In genomic region chr17:56124377-56125275, GRCm38 (mm10) we compare ENCODE assay signal across 8 mouse cellular contexts. TPM values are rescaled to one million over a fixed set of nuclear protein-coding genes. Genes with fewer than 3 reads are reported as not detected.
DNase-seq lines count a peak whose midpoint lies in the region; ATAC-seq and TF ChIP-seq lines count a peak whose summit lies in the region.

No protein-coding gene starts in this region.

- H3K36me3 ChIP-seq in heart, embryonic 10.5 days, result peaks cover 6% of the 10 kb centered on the region; the same call in 1 of the 2 replicates
- H3K36me3 ChIP-seq in kidney, postnatal 0 days (ENCODE audit: insufficient read depth, low read length), result no peaks in the 10 kb centered on the region
- no peaks in the 10 kb centered on the region for H3K36me3 ChIP-seq in stomach, postnatal 0 days (ENCODE audit: control insufficient read depth, insufficient read depth, low read length)

- peaks cover 12% of the 10 kb centered on the region for H3K9me3 ChIP-seq in heart, embryonic 10.5 days
- H3K9me3 ChIP-seq in kidney, postnatal 0 days (replicated peaks; ENCODE audit: low read length), result no peaks in the 10 kb centered on the region
- H3K9me3 ChIP-seq in stomach, postnatal 0 days (ENCODE audit: control insufficient read depth, low read length), result 0 out of 2 replicates have a peak, but pooled peaks cover 3% of the 10 kb centered on the region

- 0 out of 2 replicates have a peak, but pooled peaks have one; percentile 0 for ATAC-seq in kidney, postnatal 0 days (replicated peaks; ENCODE audit: low FRiP score, low read depth)
- peak; percentile 60 for ATAC-seq in megakaryocyte progenitor cell, adult 5-6 weeks (replicated peaks; ENCODE audit: poor library complexity)
- ATAC-seq in stomach, postnatal 0 days (ENCODE audit: low FRiP score, low TSS enrichment), result peak; percentile 35

- H3K9ac ChIP-seq in kidney, postnatal 0 days (ENCODE audit: low read depth, low read length), result peak overlapping the region; percentile 47
- H3K9ac ChIP-seq in stomach, postnatal 0 days (ENCODE audit: low read length), result peak overlapping the region; percentile 54

- no peak for TF ChIP-seq EP300 in stomach, postnatal 0 days (optimal IDR thresholded peaks at IDR 0.05)

- peak overlapping the region; percentile 58 for H3K4me3 ChIP-seq in heart, embryonic 10.5 days
- H3K4me3 ChIP-seq in kidney, postnatal 0 days (replicated peaks; ENCODE audit: low read depth, low read length), result peak overlapping the region; percentile 38
- H3K4me3 ChIP-seq in stomach, postnatal 0 days (ENCODE audit: low read depth, low read length), result peak overlapping the region; percentile 40

- H3K4me2 ChIP-seq in kidney, postnatal 0 days (ENCODE audit: low read length), result peak overlapping the region; percentile 80
- H3K4me2 ChIP-seq in stomach, postnatal 0 days (replicated peaks; ENCODE audit: low read depth), result peak overlapping the region; percentile 85

- H3K4me1 ChIP-seq in heart, embryonic 10.5 days, result peaks cover 22% of the 10 kb centered on the region
- peaks cover 15% of the 10 kb centered on the region for H3K4me1 ChIP-seq in kidney, postnatal 0 days (replicated peaks; ENCODE audit: insufficient read depth, low read length)
- H3K4me1 ChIP-seq in stomach, postnatal 0 days (replicated peaks; ENCODE audit: control insufficient read depth, insufficient read depth), result no peaks in the 10 kb centered on the region

- peaks cover 67% of the 10 kb centered on the region for H3K27me3 ChIP-seq in heart, embryonic 10.5 days (ENCODE audit: insufficient read depth, poor library complexity, severe bottlenecking)
- peaks cover 24% of the 10 kb centered on the region for H3K27me3 ChIP-seq in kidney, postnatal 0 days (ENCODE audit: insufficient read depth, low read length)
- peaks cover 4% of the 10 kb centered on the region; the same call in 1 of the 2 replicates for H3K27me3 ChIP-seq in stomach, postnatal 0 days (ENCODE audit: control insufficient read depth, insufficient read depth, low read length)

- H3K27ac ChIP-seq in heart, embryonic 10.5 days, result peak overlapping the region; percentile 62
- H3K27ac ChIP-seq in kidney, postnatal 0 days, result no peak overlapping the region
- no peak overlapping the region for H3K27ac ChIP-seq in stomach, postnatal 0 days (replicated peaks)

- 5% methylated on average over 49 of the region's 59 CpGs for WGBS in heart, embryonic 10.5 days
- 19% methylated on average over 54 of the region's 59 CpGs for WGBS in kidney, postnatal 0 days
- 17% methylated on average over 47 of the region's 59 CpGs for WGBS in stomach, postnatal 0 days

- TF ChIP-seq CTCF in kidney, postnatal 0 days (IDR thresholded peaks at IDR 0.05; ENCODE audit: low read depth), result peak; percentile 77
- TF ChIP-seq CTCF in stomach, postnatal 0 days (IDR thresholded peaks at IDR 0.05; ENCODE audit: low read depth), result peak; percentile 79

- peak; percentile 45 for DNase-seq in cerebellum, adult 11 months
- DNase-seq in cerebellum, adult 8-10 months, result no peak
- DNase-seq in CD4-positive helper T cell, adult 2 months (ENCODE audit: low read depth, low spot score), result peak; percentile 61
- peak; percentile 54 for DNase-seq in cerebellum, adult 9-11 months
- no peak for DNase-seq in heart, embryonic 10.5 days (ENCODE audit: low spot score)
- DNase-seq in kidney, postnatal 0 days (ENCODE audit: low spot score), result peak; percentile 51
- peak; percentile 82 for DNase-seq in stomach, postnatal 0 days (ENCODE audit: low spot score)

RNA-seq across cellular contexts. Expression of gene Lrg1, which starts 2.8 kb away (rescaled TPM):
- polyA plus RNA-seq in heart, embryonic 10.5 days (2016; fragmentation: Nextera tagmentation; extraction: Ambion mirVana), result not detected in 2 replicates
- 1.7 and 1.9 TPM in 2 replicates for polyA plus RNA-seq in kidney, postnatal 0 days (2015; fragmentation: Nextera tagmentation; extraction: Ambion mirVana)
- 1.6 and 3.6 TPM in 2 replicates for total RNA-seq in megakaryocyte progenitor cell, adult 5-6 weeks (2015)
- 1.4 and 4.7 TPM in 2 replicates for total RNA-seq in megakaryocyte progenitor cell, adult 5-6 weeks (2017)
- 1.2 and 1.9 TPM in 2 replicates for polyA plus RNA-seq in stomach, postnatal 0 days (2015; fragmentation: Nextera tagmentation; extraction: Ambion mirVana)

RNA-seq across cellular contexts. Expression of gene Plin5, which starts 7.2 kb away (rescaled TPM):
- 0.18 and 0.46 TPM in 2 replicates for polyA plus RNA-seq in heart, embryonic 10.5 days (2016; fragmentation: Nextera tagmentation; extraction: Ambion mirVana)
- polyA plus RNA-seq in kidney, postnatal 0 days (2015; fragmentation: Nextera tagmentation; extraction: Ambion mirVana), result 1.2 and 1.3 TPM in 2 replicates
- 0.17 TPM in 1 of 2 replicates, not detected in the other for total RNA-seq in megakaryocyte progenitor cell, adult 5-6 weeks (2015)
- total RNA-seq in megakaryocyte progenitor cell, adult 5-6 weeks (2017), result 0.14 TPM in 1 of 2 replicates, not detected in the other
- 0.48 and 0.65 TPM in 2 replicates for polyA plus RNA-seq in stomach, postnatal 0 days (2015; fragmentation: Nextera tagmentation; extraction: Ambion mirVana)

RNA-seq across cellular contexts. Expression of gene Plin4, which starts 15.0 kb away (rescaled TPM):
- polyA plus RNA-seq in heart, embryonic 10.5 days (2016; fragmentation: Nextera tagmentation; extraction: Ambion mirVana), result 0.05 and 0.08 TPM in 2 replicates
- 0.08 and 0.09 TPM in 2 replicates for polyA plus RNA-seq in kidney, postnatal 0 days (2015; fragmentation: Nextera tagmentation; extraction: Ambion mirVana)
- not detected in 2 replicates for total RNA-seq in megakaryocyte progenitor cell, adult 5-6 weeks (2015)
- total RNA-seq in megakaryocyte progenitor cell, adult 5-6 weeks (2017), result not detected in 2 replicates
- polyA plus RNA-seq in stomach, postnatal 0 days (2015; fragmentation: Nextera tagmentation; extraction: Ambion mirVana), result 0.95 and 1.4 TPM in 2 replicates

RNA-seq across cellular contexts. Expression of gene Sema6b, which starts 15.5 kb away (rescaled TPM):
- polyA plus RNA-seq in heart, embryonic 10.5 days (2016; fragmentation: Nextera tagmentation; extraction: Ambion mirVana), result 0.36 and 1.0 TPM in 2 replicates
- 0.87 and 1.2 TPM in 2 replicates for polyA plus RNA-seq in kidney, postnatal 0 days (2015; fragmentation: Nextera tagmentation; extraction: Ambion mirVana)
- 1.8 and 2.2 TPM in 2 replicates for total RNA-seq in megakaryocyte progenitor cell, adult 5-6 weeks (2015)
- total RNA-seq in megakaryocyte progenitor cell, adult 5-6 weeks (2017), result 3.2 and 4.9 TPM in 2 replicates
- 0.31 and 0.39 TPM in 2 replicates for polyA plus RNA-seq in stomach, postnatal 0 days (2015; fragmentation: Nextera tagmentation; extraction: Ambion mirVana)

RNA-seq across cellular contexts. Expression of gene Tnfaip8l1, which starts 37.7 kb away (rescaled TPM):
- 5.5 and 6.0 TPM in 2 replicates for polyA plus RNA-seq in heart, embryonic 10.5 days (2016; fragmentation: Nextera tagmentation; extraction: Ambion mirVana)
- 7.4 and 7.8 TPM in 2 replicates for polyA plus RNA-seq in kidney, postnatal 0 days (2015; fragmentation: Nextera tagmentation; extraction: Ambion mirVana)
- total RNA-seq in megakaryocyte progenitor cell, adult 5-6 weeks (2015), result 1.5 and 2.2 TPM in 2 replicates
- total RNA-seq in megakaryocyte progenitor cell, adult 5-6 weeks (2017), result 0.91 and 2.8 TPM in 2 replicates
- 4.4 and 5.2 TPM in 2 replicates for polyA plus RNA-seq in stomach, postnatal 0 days (2015; fragmentation: Nextera tagmentation; extraction: Ambion mirVana)

Comparison
In these comparisons a context has a peak if more than half of its experiments do, and no peak if none do; other contexts are left out.
1. DNase-seq: peak in cerebellum, adult 11 months (single experiment), CD4-positive helper T cell, adult 2 months (single experiment), cerebellum, adult 9-11 months (single experiment), kidney, postnatal 0 days (single experiment) and stomach, postnatal 0 days (single experiment); none in cerebellum, adult 8-10 months (single experiment) and heart, embryonic 10.5 days (single experiment).
2. ATAC-seq: peak in every context shown above with its lines; median percentile 60 in megakaryocyte progenitor cell, adult 5-6 weeks; 35 in stomach, postnatal 0 days; 0 in kidney, postnatal 0 days.
3. Peak in every context shown above with its lines, with median percentiles within 50 percentile points of each other: H3K4me3 ChIP-seq.